Mouse (Mus musculus): ENCODE results near the gene Maml1.

DNA sequence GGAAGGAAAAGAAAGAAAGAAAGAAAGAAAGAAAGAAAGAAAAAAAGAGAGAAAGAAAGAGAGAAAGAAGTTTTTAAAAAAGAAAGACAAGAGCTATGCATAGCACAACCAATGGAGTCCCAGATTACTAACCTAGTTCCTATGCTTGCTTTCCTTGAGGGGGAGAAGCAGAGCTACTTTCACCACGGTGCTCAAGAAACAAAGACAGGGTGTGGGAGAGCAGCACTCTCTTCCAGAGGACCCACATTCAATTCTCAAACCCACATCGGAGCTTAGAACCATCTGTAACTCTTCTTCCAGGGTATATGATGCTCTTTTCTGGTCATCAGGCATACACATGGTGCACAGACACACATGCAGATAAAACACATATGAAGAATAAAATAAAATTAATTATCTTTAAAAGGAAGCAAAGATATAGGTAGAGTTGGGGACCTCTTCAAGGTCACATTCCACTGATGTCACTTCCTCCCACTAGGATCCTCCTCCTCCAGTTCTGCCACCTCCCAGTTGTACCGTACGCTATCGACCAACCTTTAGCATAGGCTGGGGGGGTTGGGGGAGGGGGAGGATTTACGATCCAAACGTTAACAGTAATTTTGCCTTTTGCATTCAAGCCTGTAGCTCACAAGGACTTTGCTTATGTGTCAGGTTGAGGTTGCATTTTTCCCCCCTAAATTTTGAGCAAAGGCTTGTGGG lies 43.5 kb downstream of the Maml1 start:
- TF ChIP-seq CTCF (IDR thresholded peaks at IDR 0.05; ENCODE audit: borderline replicate concordance, control insufficient read depth, extremely low read depth, insufficient read depth, low read length, poor library complexity) (no peak), POLR2A (IDR thresholded peaks at IDR 0.05; ENCODE audit: control insufficient read depth, extremely low read depth, insufficient read depth, low read length, poor library complexity) (no peak)

Data from thymus, adult 2 months (tissue).